Mouse (Mus musculus) stomach, embryonic 14.5 days (tissue): Measurements from ENCODE around the gene Fastk. TPM values are rescaled to one million over a fixed set of nuclear protein-coding genes. Genes with fewer than 3 reads are reported as not detected.
A peak's percentile ranks its signal among the peaks of the same experiment; 100 is the strongest.

Experiments used
- ATAC-seq: fragments of 200-750 bp; cut with Nextera tagmentation; 2 replicates; pipeline ENCODE4 v1.8.0; 2017; ENCODE audit warnings: low read depth, moderate TSS enrichment; ENCODE audit not compliant: insufficient number of reproducible peaks, insufficient read depth, low FRiP score
- H3K27ac ChIP-seq: fragments of 300-500 bp; sonication (generic); 2 replicates; pipeline ENCODE4 v1.5.1; 2014; ENCODE audit warnings: mild to moderate bottlenecking, low read length, moderate library complexity, mixed read lengths
- H3K27me3 ChIP-seq: fragments of 300-500 bp; sonication (generic); 2 replicates; pipeline ENCODE4 v1.6.1; 2014; ENCODE audit warnings: low read length, control low read depth, mixed read lengths; ENCODE audit not compliant: control insufficient read depth, insufficient read depth
- H3K36me3 ChIP-seq: fragments of 300-500 bp; sonication (generic); 2 replicates; pipeline ENCODE4 v1.6.1; 2014; ENCODE audit warnings: mild to moderate bottlenecking, control low read depth, low read length, moderate library complexity, mixed read lengths; ENCODE audit not compliant: control insufficient read depth, insufficient read depth
- H3K4me1 ChIP-seq: fragments of 300-500 bp; sonication (generic); 2 replicates; pipeline ENCODE4 v1.6.1; 2014; ENCODE audit warnings: low read length, control low read depth, mixed read lengths; ENCODE audit not compliant: control insufficient read depth, insufficient read depth
- H3K4me2 ChIP-seq: fragments of 300-500 bp; sonication (generic); replicated peaks from 2 replicates; pipeline ENCODE4 v1.6.1; 2014; ENCODE audit warnings: low read depth, low read length, control low read depth
- H3K4me3 ChIP-seq: fragments of 300-500 bp; sonication (generic); 2 replicates; pipeline ENCODE4 v1.5.1; 2014; ENCODE audit warnings: low read depth, low read length, control low read depth
- H3K9ac ChIP-seq: fragments of 300-500 bp; sonication (generic); replicated peaks from 2 replicates; pipeline ENCODE4 v1.6.1; 2014; ENCODE audit warnings: low read depth, mild to moderate bottlenecking, control low read depth, low read length, moderate library complexity, mixed read lengths
- H3K9me3 ChIP-seq: fragments of 300-500 bp; sonication (generic); 2 replicates; pipeline ENCODE4 v1.6.1; 2016; ENCODE audit warnings: low read depth, low read length, control low read depth; ENCODE audit not compliant: control insufficient read depth
- WGBS: fragments of 180-500 bp; shearing (Covaris S2); extraction: QIAGEN DNeasy Blood & Tissue Kit; methylation state at CpG from one replicate; pipeline ENCODE4 v1.1.7; 2014; 5-methylcytosine and 5-hydroxymethylcytosine counted together
- polyA plus RNA-seq: library from polyadenylated mRNA; unstranded; fragments of >200 nt; fragmentation: Nextera tagmentation; extraction: Ambion mirVana; gene quantifications from 2 replicates; pipeline ENCODE4 v1.2.1, GENCODE M21; 2014

Fastk gene
- polyA plus RNA-seq, 1 experiment from 2014 or later: 102 TPM

DNA sequence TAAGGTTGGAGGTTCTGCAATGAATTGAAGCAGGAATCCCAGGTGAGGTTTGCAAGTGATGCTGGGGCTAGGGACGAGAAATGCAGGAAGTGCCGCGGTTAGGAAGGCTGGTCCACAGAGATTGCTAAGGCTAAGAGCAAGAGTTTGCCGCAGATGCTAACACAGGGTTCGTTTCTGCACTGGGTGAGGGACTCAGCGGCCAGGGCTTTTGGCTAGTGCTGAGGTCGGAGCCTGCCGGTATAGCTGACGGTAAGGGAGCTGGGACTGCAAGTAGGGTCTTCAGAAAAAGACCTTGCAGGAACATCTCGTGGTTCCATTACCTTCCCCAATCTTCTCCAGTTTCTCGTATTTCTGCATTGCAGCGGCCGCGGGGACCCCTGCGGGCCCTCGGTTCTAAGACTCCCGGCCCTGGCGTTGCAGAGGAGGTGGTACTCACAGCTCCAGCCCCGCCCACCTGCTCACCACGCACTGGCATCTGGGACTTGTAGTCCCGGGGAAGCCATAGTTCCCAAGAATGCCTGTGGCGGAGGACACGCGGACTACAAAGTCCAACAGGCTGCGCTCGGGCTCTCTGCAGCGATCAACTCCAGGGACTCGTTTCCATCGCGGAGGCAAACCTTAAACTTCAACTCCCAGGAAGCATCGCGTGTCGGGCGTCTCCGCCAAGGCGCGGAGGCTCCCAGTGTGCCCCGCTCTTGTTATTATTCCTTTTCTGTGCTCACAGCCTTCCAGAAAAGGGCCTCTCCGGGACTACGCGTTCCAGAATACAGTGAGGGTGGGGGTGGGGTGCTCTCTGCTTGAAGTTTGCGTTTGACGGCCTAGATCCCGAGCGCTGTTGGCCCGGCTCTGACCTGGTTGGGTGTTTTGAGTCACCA lies 21.7 kb downstream of the Fastk start, which contains the start of the genes Cdk5 and Slc4a2:
TSS of gene Cdk5 (minus strand) at position 402 of the 875 bp plus-strand sequence.
TSS of gene Slc4a2 (plus strand) at position 709 of the 875 bp plus-strand sequence.
- Histone ChIP-seq H3K9me3 (no peaks in the 10 kb centered on the region), H3K9ac (peak within 1 kb of the TSS; percentile 71), H3K36me3 (peaks cover 12% of the 10 kb centered on the region; the same call in 1 of the 2 replicates), H3K27me3 (no peaks in the 10 kb centered on the region), H3K4me1 (peaks cover 37% of the 10 kb centered on the region), H3K4me2 (peak within 1 kb of the TSS; percentile 96), H3K4me3 (peak within 1 kb of the TSS; percentile 67), H3K27ac (peak within 1 kb of the TSS; percentile 93)
- peak; percentile 91 for ATAC-seq
- under 1% methylated on average over 46 of the region's 46 CpGs for WGBS

DNA sequence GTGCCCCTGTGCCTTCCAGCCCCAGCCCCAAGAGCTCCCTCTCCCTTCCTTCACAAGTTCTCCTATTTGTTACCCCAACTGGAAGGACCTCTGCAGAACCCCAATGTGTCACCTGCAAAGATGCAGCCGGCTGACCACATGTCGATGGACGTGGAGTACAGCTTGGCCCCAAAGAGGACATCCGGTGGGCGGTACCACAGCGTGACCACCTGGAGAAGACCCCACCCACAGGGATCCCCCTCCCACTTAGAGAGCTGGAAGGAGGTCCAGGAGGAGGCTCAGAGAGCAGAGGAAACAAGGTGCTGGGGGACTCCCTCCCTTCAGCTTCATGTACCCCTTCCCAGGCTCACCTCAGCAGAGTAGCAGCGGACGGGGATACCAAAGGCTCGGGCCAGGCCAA lies 24.7 kb downstream of the Fastk start:
- WGBS: 89% methylated on average over 9 of the region's 9 CpGs
- Histone ChIP-seq H3K4me1 (peaks cover 19% of the 10 kb centered on the region), H3K36me3 (peaks cover 12% of the 10 kb centered on the region; the same call in 1 of the 2 replicates), H3K9ac (no peak overlapping the region), H3K27me3 (no peaks in the 10 kb centered on the region), H3K27ac (no peak overlapping the region), H3K9me3 (no peaks in the 10 kb centered on the region), H3K4me3 (no peak overlapping the region), H3K4me2 (no peak overlapping the region)
- ATAC-seq: no peak

DNA sequence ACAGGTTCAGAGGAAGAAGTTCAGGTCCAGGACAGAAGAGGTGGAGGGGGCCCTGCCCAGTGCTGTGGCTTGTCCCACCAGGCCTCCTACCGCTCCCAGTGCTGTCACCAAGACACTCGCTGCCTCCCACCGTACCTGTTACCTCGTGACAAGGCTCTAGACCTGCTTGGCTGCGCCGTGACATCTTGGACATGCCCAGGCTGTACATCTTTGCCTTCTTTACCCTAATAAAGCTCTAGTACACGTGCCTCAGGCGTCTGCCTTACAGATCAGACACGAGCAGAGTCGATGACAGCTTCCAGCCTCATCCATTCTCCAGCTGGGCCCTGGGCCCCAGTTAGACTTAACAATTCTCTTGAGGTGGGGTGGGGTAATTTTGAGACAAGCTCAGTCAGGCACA lies 27.5 kb downstream of the Fastk start:
- ATAC-seq: no peak
- peaks cover 12% of the 10 kb centered on the region; the same call in 1 of the 2 replicates for H3K36me3 ChIP-seq
- H3K27ac ChIP-seq: no peak overlapping the region
- no peak overlapping the region for H3K9ac ChIP-seq
- H3K27me3 ChIP-seq: no peaks in the 10 kb centered on the region
- H3K9me3 ChIP-seq: no peaks in the 10 kb centered on the region
- no peak overlapping the region for H3K4me3 ChIP-seq
- no peak overlapping the region for H3K4me2 ChIP-seq
- H3K4me1 ChIP-seq: peaks cover 8% of the 10 kb centered on the region
- WGBS: 85% methylated on average over 10 of the region's 10 CpGs

DNA sequence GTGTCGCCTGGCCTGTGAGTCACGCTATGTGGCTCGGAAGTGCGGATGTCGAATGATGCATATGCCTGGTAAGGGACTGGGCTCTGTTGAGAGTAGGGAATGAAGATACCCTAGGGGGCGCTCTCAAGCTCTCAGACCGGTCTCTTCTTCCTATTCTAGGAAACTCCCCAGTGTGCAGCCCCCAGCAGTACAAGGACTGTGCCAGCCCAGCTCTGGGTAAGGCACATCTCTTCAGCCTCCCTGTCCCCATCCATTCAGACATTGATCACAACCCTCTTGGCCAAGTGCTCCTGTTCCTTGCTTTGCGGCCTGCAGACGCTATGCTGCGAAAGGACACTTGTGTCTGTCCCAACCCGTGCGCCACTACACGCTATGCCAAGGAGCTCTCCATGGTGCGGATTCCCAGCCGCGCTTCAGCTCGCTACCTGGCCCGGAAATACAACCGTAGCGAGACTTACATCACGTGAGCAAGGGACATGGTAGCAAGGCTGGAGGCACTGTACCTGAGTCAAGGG lies 28.8 kb downstream of the Fastk start:
- 2% methylated on average over 21 of the region's 21 CpGs for WGBS
- H3K4me3 ChIP-seq: no peak overlapping the region
- no peaks in the 10 kb centered on the region for H3K9me3 ChIP-seq
- no peaks in the 10 kb centered on the region for H3K27me3 ChIP-seq
- no peak overlapping the region for H3K27ac ChIP-seq
- H3K4me2 ChIP-seq: peak overlapping the region; percentile 20; the same call in 1 of the 2 replicates
- peak; percentile 50 for ATAC-seq
- 0 out of 2 replicates have a peak, but pooled peaks cover 3% of the 10 kb centered on the region for H3K4me1 ChIP-seq
- peaks cover 12% of the 10 kb centered on the region; the same call in 1 of the 2 replicates for H3K36me3 ChIP-seq
- H3K9ac ChIP-seq: no peak overlapping the region

DNA sequence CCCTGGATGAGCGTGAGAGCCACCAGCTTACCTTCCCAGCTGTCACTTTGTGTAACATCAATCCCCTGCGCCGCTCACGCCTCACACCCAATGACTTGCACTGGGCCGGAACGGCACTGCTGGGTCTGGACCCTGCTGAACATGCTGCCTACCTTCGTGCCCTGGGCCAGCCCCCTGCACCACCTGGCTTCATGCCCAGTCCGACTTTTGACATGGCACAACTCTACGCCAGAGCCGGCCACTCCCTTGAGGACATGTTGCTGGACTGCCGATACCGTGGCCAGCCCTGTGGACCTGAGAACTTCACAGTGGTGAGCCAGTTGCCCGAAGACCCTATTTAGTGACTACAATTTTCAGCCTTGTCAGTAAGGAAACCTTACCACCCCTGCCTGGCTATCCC lies 31.1 kb downstream of the Fastk start:
- H3K9me3 ChIP-seq: no peaks in the 10 kb centered on the region
- ATAC-seq: no peak
- no peak overlapping the region for H3K27ac ChIP-seq
- H3K36me3 ChIP-seq: peaks cover under 1% of the 10 kb centered on the region; the same call in 1 of the 2 replicates
- no peaks in the 10 kb centered on the region for H3K27me3 ChIP-seq
- no peak overlapping the region for H3K9ac ChIP-seq
- no peak overlapping the region for H3K4me3 ChIP-seq
- 77% methylated on average over 13 of the region's 13 CpGs for WGBS
- H3K4me2 ChIP-seq: no peak overlapping the region
- 0 out of 2 replicates have a peak, but pooled peaks cover 3% of the 10 kb centered on the region for H3K4me1 ChIP-seq

DNA sequence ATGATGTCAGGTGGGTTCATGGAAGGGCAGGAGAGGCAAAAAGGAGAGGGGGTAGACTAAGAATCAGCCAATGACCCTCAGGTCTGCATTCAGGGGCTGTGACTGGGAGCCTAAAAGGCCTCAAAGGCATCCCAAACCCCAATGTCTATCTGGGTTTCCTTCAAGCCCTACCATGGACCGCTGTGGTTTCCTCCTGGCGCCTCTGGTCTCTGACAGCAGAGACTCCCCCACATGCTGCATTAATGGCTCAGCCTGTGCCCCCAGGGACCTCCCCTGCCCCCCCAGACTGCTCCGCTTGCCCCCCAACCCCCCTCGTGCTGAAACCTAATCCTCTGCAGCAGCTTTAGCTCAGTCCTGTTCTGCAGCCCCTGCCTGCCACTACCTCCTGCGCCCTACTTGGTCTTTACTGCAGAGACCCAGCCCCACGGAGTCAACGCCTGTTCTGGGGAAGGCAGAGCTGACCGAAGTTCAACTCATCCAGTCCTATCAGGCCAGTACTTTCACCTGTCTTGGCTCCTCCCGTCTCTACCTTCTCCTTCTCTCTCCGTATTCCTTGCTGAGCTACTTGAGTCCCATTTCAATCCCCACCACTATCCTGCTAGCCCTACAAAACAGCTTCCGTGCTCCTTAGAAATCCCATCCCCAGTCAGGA lies 31.9 kb downstream of the Fastk start, which contains the start of gene Asic3:
TSS of gene Asic3 (plus strand) at position 351 of the 652 bp plus-strand sequence.
- no peak for ATAC-seq
- H3K9me3 ChIP-seq: no peaks in the 10 kb centered on the region
- H3K9ac ChIP-seq: no peak within 1 kb of the TSS; the same call in 1 of the 2 replicates

DNA sequence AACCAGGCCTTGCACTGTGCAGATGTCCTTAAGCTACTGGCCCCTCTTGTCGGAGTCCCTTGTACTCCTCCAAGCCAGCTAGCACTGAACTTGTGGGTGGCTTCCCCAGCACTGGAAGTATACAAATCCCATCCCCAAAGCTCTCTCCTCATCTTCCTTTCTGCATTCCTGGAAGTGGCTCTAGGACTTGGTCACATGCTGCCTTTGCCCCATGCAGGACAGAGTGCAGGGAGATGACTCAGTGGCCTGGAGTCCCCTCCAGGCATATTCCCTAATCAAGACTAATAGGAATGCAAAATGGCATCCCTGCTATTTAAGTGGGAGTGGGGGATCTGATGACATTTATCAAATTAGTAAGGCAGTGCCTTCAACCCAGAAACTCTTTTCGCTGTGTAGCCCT lies 33.0 kb downstream of the Fastk start:
- Histone ChIP-seq H3K4me2 (no peak overlapping the region), H3K4me3 (no peak overlapping the region), H3K27me3 (no peaks in the 10 kb centered on the region), H3K9me3 (no peaks in the 10 kb centered on the region), H3K36me3 (peaks cover 4% of the 10 kb centered on the region), H3K4me1 (0 out of 2 replicates have a peak, but pooled peaks cover 3% of the 10 kb centered on the region), H3K27ac (no peak overlapping the region), H3K9ac (no peak overlapping the region)
- ATAC-seq: no peak
- 79% methylated on average over 2 of the region's 2 CpGs for WGBS

More for the DNA sequence above, 31.9 kb downstream of the Fastk start, which contains the start of gene Asic3:
- no peak within 1 kb of the TSS for H3K4me2 ChIP-seq
- 46% methylated on average over 11 of the region's 11 CpGs for WGBS
- no peak within 1 kb of the TSS for H3K4me3 ChIP-seq
- H3K27ac ChIP-seq: no peak within 1 kb of the TSS
- H3K27me3 ChIP-seq: no peaks in the 10 kb centered on the region
- H3K36me3 ChIP-seq: no peaks in the 10 kb centered on the region; the same call in 1 of the 2 replicates
- 0 out of 2 replicates have a peak, but pooled peaks cover 3% of the 10 kb centered on the region for H3K4me1 ChIP-seq

DNA sequence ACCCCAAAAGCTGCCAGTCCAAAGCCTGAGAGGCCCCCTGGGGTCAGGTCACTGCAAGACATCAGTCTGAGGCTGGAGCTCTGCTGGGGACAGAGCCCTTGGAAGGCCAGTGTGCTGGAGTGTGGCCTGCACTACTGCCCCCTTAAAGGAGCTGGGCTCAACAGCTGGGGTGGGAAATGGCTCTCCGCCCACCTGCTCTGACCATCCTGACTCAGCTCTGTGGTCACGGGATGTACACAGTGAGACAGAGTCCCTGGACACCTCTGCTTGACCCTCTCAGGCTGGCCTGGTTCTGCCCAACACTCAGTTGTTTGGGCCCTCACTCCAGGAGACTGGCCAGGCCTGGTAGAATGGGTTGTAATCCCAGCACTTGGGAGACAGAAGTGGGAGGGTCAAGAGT lies 35.6 kb downstream of the Fastk start:
- Histone ChIP-seq H3K4me1 (no peaks in the 10 kb centered on the region), H3K36me3 (peaks cover 13% of the 10 kb centered on the region), H3K27me3 (no peaks in the 10 kb centered on the region), H3K27ac (no peak overlapping the region), H3K9ac (no peak overlapping the region), H3K4me3 (no peak overlapping the region), H3K9me3 (no peaks in the 10 kb centered on the region), H3K4me2 (no peak overlapping the region)
- 77% methylated on average over 2 of the region's 2 CpGs for whole genome bisulfite sequencing
- no peak for ATAC-seq
